Mouse (Mus musculus) heart, embryonic 16.5 days (tissue): ENCODE results near the gene Slc9a9. TPM values are rescaled to one million over a fixed set of nuclear protein-coding genes. Genes with fewer than 3 reads are reported as not detected.

ENCODE experiments used
- ATAC-seq: fragments of 200-750 bp; cut with Nextera tagmentation; replicated peaks from 2 replicates; pipeline ENCODE4 v1.8.0; 2017; ENCODE audit warnings: moderate number of reproducible peaks; ENCODE audit not compliant: insufficient read depth, low FRiP score; ENCODE audit errors: extremely low read depth
- H3K27ac ChIP-seq: fragments of 300-500 bp; sonication (generic); 2 replicates; pipeline ENCODE4 v1.5.1; 2014; ENCODE audit warnings: mild to moderate bottlenecking, low read length, control low read depth, moderate library complexity
- H3K27me3 ChIP-seq: fragments of 300-500 bp; sonication (generic); 2 replicates; pipeline ENCODE4 v1.6.1; 2014; ENCODE audit warnings: low read length, mixed read lengths; ENCODE audit not compliant: control insufficient read depth, insufficient read depth
- H3K36me3 ChIP-seq: fragments of 300-500 bp; sonication (generic); 2 replicates; pipeline ENCODE4 v1.6.1; 2014; ENCODE audit not compliant: control insufficient read depth, insufficient read depth
- H3K4me1 ChIP-seq: fragments of 300-500 bp; sonication (generic); 2 replicates; pipeline ENCODE4 v1.6.1; 2014; ENCODE audit warnings: low read length, mixed read lengths; ENCODE audit not compliant: control insufficient read depth, insufficient read depth
- H3K4me2 ChIP-seq: fragments of 300-500 bp; sonication (generic); 2 replicates; pipeline ENCODE4 v1.6.1; 2014; ENCODE audit warnings: low read depth, mild to moderate bottlenecking, control low read depth, low read length
- H3K4me3 ChIP-seq: fragments of 300-500 bp; sonication (generic); 2 replicates; pipeline ENCODE4 v1.5.1; 2014; ENCODE audit warnings: mild to moderate bottlenecking, control low read depth, low read length
- H3K9ac ChIP-seq: fragments of 300-500 bp; sonication (generic); 2 replicates; pipeline ENCODE4 v1.6.1; 2014; ENCODE audit warnings: low read length, control low read depth
- H3K9me3 ChIP-seq: fragments of 300-500 bp; sonication (generic); replicated peaks from 2 replicates; pipeline ENCODE4 v1.6.1; 2016; ENCODE audit warnings: low read length; ENCODE audit not compliant: control insufficient read depth
- WGBS: fragments of 180-500 bp; shearing (Covaris S2); extraction: QIAGEN DNeasy Blood & Tissue Kit; methylation state at CpG from one replicate; pipeline ENCODE4 v1.1.7; 2014; 5-methylcytosine and 5-hydroxymethylcytosine counted together
- polyA plus RNA-seq: library from polyadenylated mRNA; unstranded; fragments of >200 nt; fragmentation: Nextera tagmentation; extraction: Ambion mirVana; gene quantifications from 2 replicates; pipeline ENCODE4 v1.2.1, GENCODE M21; 2015

The Slc9a9 gene
- polyA plus RNA-seq, 1 experiment from 2014 or later: 6.3 TPM

DNA sequence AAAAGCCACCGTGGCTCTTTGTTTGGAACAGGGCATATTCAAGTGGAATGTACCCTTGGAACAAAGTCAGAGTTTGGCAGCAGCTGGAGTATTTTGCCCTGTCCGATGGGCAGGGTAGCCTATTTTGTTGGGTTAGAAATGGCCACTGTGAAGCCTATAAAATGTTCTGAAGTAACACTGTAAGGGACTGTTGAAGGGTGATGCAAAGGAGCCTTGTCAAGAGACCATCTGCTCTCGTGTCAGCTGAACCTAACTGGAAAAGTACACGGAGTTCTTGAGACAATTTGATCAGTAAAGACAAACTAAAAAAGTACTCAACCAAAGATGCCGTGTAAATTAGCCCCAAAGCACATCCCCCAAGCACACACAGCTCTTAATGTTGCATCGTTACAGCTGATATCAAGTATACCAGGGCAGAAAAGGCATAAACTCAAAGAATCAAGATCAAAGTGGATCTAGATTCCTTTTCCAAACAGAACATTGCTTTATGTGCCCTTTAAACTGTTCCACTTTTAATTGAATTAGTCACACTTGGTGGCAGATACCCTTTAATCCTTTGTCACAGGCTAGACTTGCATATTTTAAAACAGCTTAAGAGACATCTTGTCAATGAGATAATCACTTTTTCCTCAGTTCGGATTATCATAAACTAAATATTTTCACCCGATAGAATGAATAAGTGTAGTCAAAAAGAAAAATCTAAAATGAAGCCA lies 416.6 kb downstream of the Slc9a9 start:
- no peak for ATAC-seq
- no peaks in the 10 kb centered on the region for H3K9me3 ChIP-seq
- H3K27me3 ChIP-seq: no peaks in the 10 kb centered on the region
- no peak overlapping the region for H3K4me2 ChIP-seq
- H3K9ac ChIP-seq: no peak overlapping the region
- 75% methylated on average over 8 of the region's 8 CpGs for WGBS
- H3K4me1 ChIP-seq: no peaks in the 10 kb centered on the region
- H3K4me3 ChIP-seq: no peak overlapping the region
- no peak overlapping the region for H3K27ac ChIP-seq
- H3K36me3 ChIP-seq: no peaks in the 10 kb centered on the region

DNA sequence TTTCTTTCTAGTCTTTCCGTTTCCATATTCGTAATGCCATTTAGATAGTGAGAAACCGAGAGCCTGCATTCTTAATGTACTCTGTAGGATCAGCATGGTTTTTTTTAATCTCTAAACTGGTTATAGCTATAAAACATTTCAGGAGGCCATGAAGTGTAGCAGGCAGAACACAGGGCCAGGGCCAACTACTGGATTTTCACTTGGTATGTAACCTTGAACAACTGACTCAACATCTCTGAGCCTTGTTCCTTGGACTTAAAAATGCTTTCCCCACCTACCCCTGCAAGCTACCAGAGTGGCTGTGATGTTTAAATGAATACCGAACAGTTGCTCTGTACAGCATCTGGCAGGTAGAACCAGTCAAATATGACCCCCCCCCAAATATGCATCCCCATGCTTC lies 418.5 kb downstream of the Slc9a9 start:
- WGBS: 89% methylated on average over 4 of the region's 4 CpGs
- Histone ChIP-seq H3K27me3 (no peaks in the 10 kb centered on the region), H3K9me3 (no peaks in the 10 kb centered on the region), H3K4me1 (no peaks in the 10 kb centered on the region), H3K9ac (no peak overlapping the region), H3K36me3 (no peaks in the 10 kb centered on the region), H3K27ac (no peak overlapping the region), H3K4me2 (no peak overlapping the region), H3K4me3 (no peak overlapping the region)
- no peak for ATAC-seq

DNA sequence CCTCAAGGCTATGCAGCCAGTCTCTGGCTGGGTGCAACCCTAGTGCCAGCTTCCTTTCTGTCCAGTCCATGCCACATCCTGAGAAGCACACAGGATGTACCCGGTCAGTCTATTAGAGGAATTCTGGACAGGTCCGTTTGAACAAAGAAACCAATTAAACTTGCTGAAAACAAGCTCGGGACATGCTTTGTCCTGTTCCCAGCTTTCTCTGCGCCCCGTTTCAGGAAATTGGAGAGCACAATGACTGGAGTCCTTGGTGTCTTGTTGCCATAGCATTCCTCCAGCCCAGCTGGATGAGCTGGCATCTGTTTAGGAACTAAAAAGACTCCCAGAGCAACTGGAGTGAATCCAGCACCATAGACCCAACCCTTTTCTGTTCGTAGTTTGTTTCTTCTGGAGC lies 419.3 kb downstream of the Slc9a9 start:
- Histone ChIP-seq H3K27me3 (no peaks in the 10 kb centered on the region), H3K4me1 (no peaks in the 10 kb centered on the region), H3K9me3 (no peaks in the 10 kb centered on the region), H3K4me3 (no peak overlapping the region), H3K9ac (no peak overlapping the region), H3K36me3 (no peaks in the 10 kb centered on the region), H3K27ac (no peak overlapping the region), H3K4me2 (no peak overlapping the region)
- ATAC-seq: no peak
- WGBS: 70% methylated on average over 6 of the region's 6 CpGs

DNA sequence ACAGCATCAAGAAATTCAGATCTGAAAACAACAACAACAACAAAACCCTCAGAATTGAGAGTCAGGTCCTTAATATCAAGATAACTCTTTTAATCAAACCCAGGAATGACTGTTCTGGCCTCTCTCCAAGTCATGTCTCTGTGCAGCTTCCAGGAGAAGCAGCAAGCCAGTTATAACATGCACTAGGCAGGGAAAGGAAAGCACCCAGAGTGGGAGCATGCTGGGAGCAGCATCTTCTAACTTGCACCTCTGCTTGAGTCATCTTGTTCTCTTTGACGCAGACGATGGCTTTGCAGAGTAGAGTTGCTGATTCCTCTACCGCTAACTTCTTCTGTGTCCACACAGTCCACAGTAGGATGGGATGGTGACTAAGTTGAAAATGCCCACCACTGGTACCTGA lies 426.8 kb downstream of the Slc9a9 start:
- no peak for ATAC-seq
- Histone ChIP-seq H3K36me3 (no peaks in the 10 kb centered on the region), H3K9ac (no peak overlapping the region), H3K9me3 (no peaks in the 10 kb centered on the region), H3K4me3 (no peak overlapping the region), H3K27ac (no peak overlapping the region), H3K4me1 (no peaks in the 10 kb centered on the region), H3K27me3 (no peaks in the 10 kb centered on the region), H3K4me2 (no peak overlapping the region)
- 93% methylated on average over 3 of the region's 3 CpGs for WGBS

DNA sequence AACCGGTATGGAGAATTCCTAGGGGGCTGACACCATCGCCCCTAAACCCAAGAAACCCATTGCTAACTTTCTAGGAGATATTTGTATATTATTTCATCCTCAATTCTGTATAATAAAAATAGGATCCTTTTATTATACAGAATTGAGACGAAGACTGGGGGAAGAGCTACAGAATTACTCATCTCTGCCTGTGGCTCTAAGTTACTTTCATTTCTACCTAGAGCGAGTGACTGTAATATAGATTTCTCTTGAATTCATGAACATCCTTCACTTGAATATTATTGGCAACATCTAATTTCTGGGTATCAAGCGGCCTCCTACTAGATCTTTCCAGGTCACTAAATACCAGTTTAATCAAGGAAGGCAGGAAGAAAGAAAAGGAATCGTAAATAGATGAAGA lies 436.1 kb downstream of the Slc9a9 start:
- no peak overlapping the region for H3K4me3 ChIP-seq
- ATAC-seq: no peak
- no peaks in the 10 kb centered on the region for H3K36me3 ChIP-seq
- no peak overlapping the region for H3K27ac ChIP-seq
- no peak overlapping the region for H3K9ac ChIP-seq
- H3K4me2 ChIP-seq: no peak overlapping the region
- WGBS: 84% methylated on average over 6 of the region's 6 CpGs
- H3K27me3 ChIP-seq: no peaks in the 10 kb centered on the region
- no peaks in the 10 kb centered on the region for H3K4me1 ChIP-seq
- H3K9me3 ChIP-seq: no peaks in the 10 kb centered on the region

DNA sequence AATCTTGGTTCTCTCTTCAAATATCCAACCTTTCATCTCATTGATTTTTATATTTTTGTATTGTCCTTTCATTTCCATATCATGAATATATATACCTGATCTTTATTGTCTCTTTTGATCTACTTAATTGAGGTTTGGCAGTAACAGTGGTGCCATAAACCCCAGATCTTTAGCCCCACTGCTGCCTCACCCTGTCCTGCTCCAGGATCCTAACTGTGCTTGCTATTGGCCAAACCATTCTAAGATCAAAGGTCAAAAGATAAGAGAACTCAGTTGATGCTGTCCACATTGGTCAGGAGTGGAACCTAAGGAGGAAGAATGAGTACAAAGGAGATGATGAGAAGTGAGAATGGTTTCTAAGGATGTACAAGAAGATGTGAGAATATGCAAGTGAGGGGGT lies 440.1 kb downstream of the Slc9a9 start:
- Histone ChIP-seq H3K4me2 (no peak overlapping the region), H3K9ac (no peak overlapping the region), H3K27me3 (no peaks in the 10 kb centered on the region), H3K4me1 (no peaks in the 10 kb centered on the region), H3K4me3 (no peak overlapping the region), H3K9me3 (no peaks in the 10 kb centered on the region), H3K36me3 (no peaks in the 10 kb centered on the region), H3K27ac (no peak overlapping the region)
- no peak for ATAC-seq

DNA sequence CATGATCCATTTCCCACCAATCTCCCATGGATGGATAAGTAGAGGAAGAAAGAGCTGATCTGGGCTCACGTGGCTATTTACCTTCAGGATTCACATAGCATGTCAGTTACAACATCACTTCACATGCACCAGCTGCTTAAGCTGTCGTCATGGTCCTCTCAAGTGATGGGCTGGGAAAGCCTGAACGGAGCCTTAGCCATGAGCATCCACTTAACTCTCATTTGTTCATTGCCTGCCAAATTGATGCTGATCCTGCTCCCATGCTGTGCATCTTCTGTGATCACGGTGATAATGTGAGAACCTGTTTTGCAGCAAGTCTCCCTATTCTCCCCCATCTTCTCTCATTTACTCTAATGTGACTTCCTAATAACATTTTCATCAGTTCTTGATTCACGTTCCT lies 441.1 kb downstream of the Slc9a9 start:
- Histone ChIP-seq H3K36me3 (no peaks in the 10 kb centered on the region), H3K9ac (no peak overlapping the region), H3K27me3 (no peaks in the 10 kb centered on the region), H3K4me3 (no peak overlapping the region), H3K9me3 (no peaks in the 10 kb centered on the region), H3K4me2 (no peak overlapping the region), H3K27ac (no peak overlapping the region), H3K4me1 (no peaks in the 10 kb centered on the region)
- no peak for ATAC-seq
- WGBS: 60% methylated on average over 5 of the region's 5 CpGs

DNA sequence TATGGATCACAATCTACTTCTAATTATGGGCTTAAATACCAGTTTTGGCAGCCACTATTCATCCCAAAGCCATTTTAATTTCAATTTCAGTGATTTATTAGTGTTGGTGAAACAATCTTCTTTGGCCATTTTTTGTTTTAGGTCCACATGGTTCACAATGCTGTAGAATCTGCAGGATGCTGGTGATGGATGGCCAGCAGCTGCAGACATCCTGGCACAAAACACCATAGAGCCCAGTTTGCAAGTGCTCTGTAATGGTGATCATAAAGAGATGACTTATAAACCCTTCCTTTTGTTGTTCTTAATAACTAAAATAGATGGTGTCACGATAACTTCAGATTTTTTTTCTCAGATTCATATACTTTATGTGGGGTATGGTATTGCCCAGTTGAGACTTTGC lies 442.0 kb downstream of the Slc9a9 start:
- no peaks in the 10 kb centered on the region for H3K9me3 ChIP-seq
- no peak overlapping the region for H3K4me2 ChIP-seq
- H3K9ac ChIP-seq: no peak overlapping the region
- WGBS: 72% methylated on average over 1 of the region's 1 CpGs
- no peaks in the 10 kb centered on the region for H3K36me3 ChIP-seq
- no peak overlapping the region for H3K27ac ChIP-seq
- no peaks in the 10 kb centered on the region for H3K4me1 ChIP-seq
- H3K27me3 ChIP-seq: no peaks in the 10 kb centered on the region
- no peak for ATAC-seq
- no peak overlapping the region for H3K4me3 ChIP-seq

DNA sequence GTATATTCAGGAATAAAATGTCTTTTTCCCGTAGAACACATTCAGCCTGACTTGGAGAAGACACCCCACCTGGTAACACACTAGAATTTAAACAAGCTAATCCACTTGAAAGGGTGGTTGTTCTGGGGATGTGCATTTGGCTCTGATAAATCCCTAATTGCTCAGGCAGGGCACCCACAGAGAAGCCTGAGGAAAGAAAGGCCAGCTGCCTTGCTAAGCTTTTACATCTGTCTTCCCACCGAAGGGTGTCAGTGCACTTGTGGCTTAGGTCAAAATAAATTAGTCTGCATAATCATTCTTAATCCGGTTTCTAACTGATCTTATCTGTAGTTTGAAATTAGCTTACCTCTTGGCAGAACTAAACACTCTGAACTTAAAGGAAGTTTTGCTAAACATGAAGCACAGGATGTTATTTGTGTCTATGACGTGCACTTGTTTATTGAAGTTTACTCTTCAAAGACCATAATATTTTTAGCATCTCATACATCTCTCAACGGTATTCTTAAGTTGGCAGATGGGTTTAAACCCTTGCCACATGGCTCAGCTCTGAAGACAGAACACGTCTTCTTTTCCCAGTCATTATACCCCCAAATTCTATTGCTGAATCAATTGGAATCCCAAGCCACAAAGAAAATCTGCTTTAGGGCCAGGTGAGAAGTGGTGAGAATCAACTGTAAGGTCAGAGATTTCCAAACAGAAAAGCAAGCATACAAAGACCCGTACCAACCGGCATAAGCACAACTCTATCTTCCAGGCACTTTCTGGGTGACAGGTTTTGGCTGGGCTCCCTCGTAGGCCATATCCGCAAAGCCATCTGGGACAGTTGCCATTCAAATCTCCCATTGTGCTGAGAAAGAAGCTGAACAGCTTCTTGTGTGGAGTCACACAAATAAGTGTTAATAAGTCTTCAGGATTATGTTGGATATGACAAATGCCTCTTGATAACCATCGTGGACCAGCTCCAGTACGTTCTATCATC lies 443.7 kb downstream of the Slc9a9 start:
- Histone ChIP-seq H3K4me2 (no peak overlapping the region), H3K9ac (no peak overlapping the region), H3K27me3 (no peaks in the 10 kb centered on the region), H3K9me3 (no peaks in the 10 kb centered on the region), H3K36me3 (no peaks in the 10 kb centered on the region), H3K4me3 (no peak overlapping the region), H3K27ac (no peak overlapping the region), H3K4me1 (no peaks in the 10 kb centered on the region)
- ATAC-seq: no peak
- 51% methylated on average over 12 of the region's 12 CpGs for WGBS
